10 mouse cellular contexts compared by ENCODE assay signal in the genomic region with DNA sequence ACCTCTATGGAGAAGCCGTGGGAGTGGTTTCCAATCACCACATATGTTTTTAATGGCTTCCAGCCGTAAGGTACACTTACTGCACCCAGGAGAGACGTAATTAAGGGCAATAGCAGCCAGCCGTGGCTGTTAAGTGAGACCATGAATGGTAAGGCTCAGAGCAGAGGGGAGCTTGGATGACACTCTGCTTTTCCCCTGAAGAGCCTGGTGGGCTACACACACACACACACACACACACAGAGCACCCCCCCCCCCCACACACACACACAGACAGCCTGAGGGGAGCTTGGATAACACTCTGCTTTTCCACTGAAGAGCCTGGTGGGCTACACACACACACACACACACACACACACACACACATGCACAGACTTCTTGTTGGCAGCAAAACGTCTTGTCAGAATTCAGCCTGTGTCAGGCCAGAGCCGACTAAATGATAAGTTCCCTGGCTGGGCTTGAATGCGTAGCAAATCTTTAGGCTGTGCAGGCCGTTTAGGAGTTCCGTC.
DNase-seq lines count a peak whose midpoint lies in the region; ATAC-seq lines count a peak whose summit lies in the region.
"Had no signal": no experiment of that assay in that cellular context is flagged by ENCODE, and none has a peak within 500 bp of the region (broad histone marks: within the 10 kb centered on the region; RNA-seq: fewer than 3 reads in every experiment).

No protein-coding gene starts in this region.

- no peak overlapping the region for H3K9ac ChIP-seq in forebrain, embryonic 11.5 days (ENCODE audit: low read length)
- H3K9ac ChIP-seq in forebrain, embryonic 13.5 days: no peak overlapping the region
- H3K9ac ChIP-seq in limb, embryonic 13.5 days: no peak overlapping the region
- no peak overlapping the region for H3K9ac ChIP-seq in intestine, embryonic 15.5 days

- H3K4me2 ChIP-seq in forebrain, embryonic 11.5 days (ENCODE audit: low read depth, low read length, severe bottlenecking): no peak overlapping the region
- no peak overlapping the region for H3K4me2 ChIP-seq in forebrain, embryonic 13.5 days
- H3K4me2 ChIP-seq in limb, embryonic 13.5 days (replicated peaks): peak overlapping the region; percentile 51
- no peak overlapping the region for H3K4me2 ChIP-seq in intestine, embryonic 15.5 days (replicated peaks)

- DNase-seq in forebrain, embryonic 10.5 days (ENCODE audit: extremely low spot score, low spot score): no peak
- no peak for DNase-seq in forebrain, embryonic 11.5 days (ENCODE audit: low spot score)
- DNase-seq in NIH3T3 (ENCODE audit: low read depth): peak; percentile 71
- DNase-seq in adrenal gland, postnatal 14 days: no peak
- no peak for DNase-seq in adrenal gland, adult 8-10 months
- DNase-seq: lung, postnatal 14 days had no signal

- peak overlapping the region; percentile 56 for H3K27ac ChIP-seq in forebrain, embryonic 10.5 days
- H3K27ac ChIP-seq in forebrain, embryonic 11.5 days (ENCODE audit: low read depth, low read length): no peak overlapping the region
- H3K27ac ChIP-seq in forebrain, embryonic 13.5 days: peak overlapping the region; percentile 37
- peak overlapping the region; percentile 72; the same call in 1 of the 2 replicates for H3K27ac ChIP-seq in limb, embryonic 13.5 days
- no peak overlapping the region for H3K27ac ChIP-seq in intestine, embryonic 15.5 days

- H3K9me3 ChIP-seq in forebrain, embryonic 10.5 days: no peaks in the 10 kb centered on the region
- no peaks in the 10 kb centered on the region for H3K9me3 ChIP-seq in forebrain, embryonic 11.5 days (ENCODE audit: control insufficient read depth, low read length)
- no peaks in the 10 kb centered on the region for H3K9me3 ChIP-seq in forebrain, embryonic 13.5 days (replicated peaks)
- no peaks in the 10 kb centered on the region for H3K9me3 ChIP-seq in limb, embryonic 13.5 days
- no peaks in the 10 kb centered on the region for H3K9me3 ChIP-seq in intestine, embryonic 15.5 days

- H3K27me3 ChIP-seq in forebrain, embryonic 10.5 days (ENCODE audit: poor library complexity, severe bottlenecking): no peaks in the 10 kb centered on the region
- H3K27me3 ChIP-seq in forebrain, embryonic 11.5 days (ENCODE audit: control insufficient read depth, insufficient read depth, low read length): no peaks in the 10 kb centered on the region
- no peaks in the 10 kb centered on the region for H3K27me3 ChIP-seq in forebrain, embryonic 13.5 days
- peaks cover 10% of the 10 kb centered on the region; the same call in 1 of the 2 replicates for H3K27me3 ChIP-seq in limb, embryonic 13.5 days
- no peaks in the 10 kb centered on the region for H3K27me3 ChIP-seq in intestine, embryonic 15.5 days (replicated peaks)
- H3K27me3 ChIP-seq: Patski had no signal

- H3K4me3 ChIP-seq in forebrain, embryonic 10.5 days: no peak overlapping the region
- H3K4me3 ChIP-seq in forebrain, embryonic 11.5 days (ENCODE audit: low read depth, low read length): no peak overlapping the region
- no peak overlapping the region for H3K4me3 ChIP-seq in forebrain, embryonic 13.5 days
- H3K4me3 ChIP-seq in limb, embryonic 13.5 days: no peak overlapping the region
- H3K4me3 ChIP-seq in intestine, embryonic 15.5 days (replicated peaks): no peak overlapping the region

- H3K36me3 ChIP-seq in forebrain, embryonic 10.5 days (replicated peaks): peaks cover 34% of the 10 kb centered on the region
- no peaks in the 10 kb centered on the region; the same call in 1 of the 2 replicates for H3K36me3 ChIP-seq in forebrain, embryonic 11.5 days (ENCODE audit: control insufficient read depth, insufficient read depth, low read length)
- H3K36me3 ChIP-seq in forebrain, embryonic 13.5 days (ENCODE audit: poor library complexity, severe bottlenecking): no peaks in the 10 kb centered on the region
- H3K36me3 ChIP-seq in limb, embryonic 13.5 days: no peaks in the 10 kb centered on the region
- no peaks in the 10 kb centered on the region; the same call in 1 of the 2 replicates for H3K36me3 ChIP-seq in intestine, embryonic 15.5 days

- WGBS in forebrain, embryonic 10.5 days: 68% methylated on average over 9 of the region's 9 CpGs
- 64% methylated on average over 9 of the region's 9 CpGs for WGBS in forebrain, embryonic 11.5 days
- WGBS in forebrain, embryonic 13.5 days: 48% methylated on average over 9 of the region's 9 CpGs
- WGBS in limb, embryonic 13.5 days: 5% methylated on average over 9 of the region's 9 CpGs
- WGBS in intestine, embryonic 15.5 days: 44% methylated on average over 9 of the region's 9 CpGs

- H3K4me1 ChIP-seq in forebrain, embryonic 10.5 days: peaks cover 51% of the 10 kb centered on the region
- no peaks in the 10 kb centered on the region for H3K4me1 ChIP-seq in forebrain, embryonic 11.5 days (replicated peaks; ENCODE audit: control insufficient read depth, insufficient read depth, low read length)
- H3K4me1 ChIP-seq in forebrain, embryonic 13.5 days: peaks cover 26% of the 10 kb centered on the region
- peaks cover 76% of the 10 kb centered on the region for H3K4me1 ChIP-seq in limb, embryonic 13.5 days
- peaks cover 29% of the 10 kb centered on the region for H3K4me1 ChIP-seq in intestine, embryonic 15.5 days (replicated peaks)

- no peak for ATAC-seq in forebrain, embryonic 11.5 days (replicated peaks; ENCODE audit: low FRiP score)
- ATAC-seq in forebrain, embryonic 13.5 days: peak; percentile 84
- ATAC-seq in limb, embryonic 13.5 days (ENCODE audit: low FRiP score, low read depth): peak; percentile 91
- ATAC-seq in intestine, embryonic 15.5 days: no peak
- ATAC-seq: Patski had no signal

Comparison
In these comparisons a context has a peak if more than half of its experiments do, and no peak if none do; other contexts are left out.
1. H3K27ac ChIP-seq: peak in forebrain, embryonic 10.5 days (single experiment), forebrain, embryonic 13.5 days (single experiment) and limb, embryonic 13.5 days (single experiment); none in forebrain, embryonic 11.5 days (single experiment) and intestine, embryonic 15.5 days (single experiment).
2. ATAC-seq: peak in forebrain, embryonic 13.5 days (single experiment) and limb, embryonic 13.5 days (single experiment); none in forebrain, embryonic 11.5 days (single experiment) and intestine, embryonic 15.5 days (single experiment).